Mouse (Mus musculus) spleen, adult 12 weeks (tissue): ENCODE measurements around the gene Cmtm3.

Experiments
- DNase-seq: peaks from one replicate; pipeline ENCODE4 v3.0.0; 2022; ENCODE audit warnings: low spot score

Cmtm3 gene

DNA sequence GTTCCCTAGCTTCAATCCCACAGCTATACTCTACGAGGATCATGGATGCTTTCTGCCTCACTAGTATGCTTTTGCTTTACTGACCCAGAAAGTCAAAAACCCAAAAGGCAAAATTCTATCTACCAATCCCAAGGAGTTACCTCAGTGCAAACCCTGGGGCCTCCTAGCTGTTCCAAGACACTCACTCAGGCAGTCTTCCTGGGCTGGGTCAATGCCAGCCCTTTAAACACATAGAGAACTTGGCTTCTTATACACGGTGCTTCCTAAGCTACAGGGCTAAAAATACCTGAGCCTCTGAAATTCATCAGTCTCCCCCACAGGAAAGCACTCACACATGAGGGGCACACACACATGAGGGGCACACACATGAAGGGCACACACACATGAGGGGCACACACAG lies 44.1 kb downstream of the Cmtm3 start:
- no peak for DNase-seq

DNA sequence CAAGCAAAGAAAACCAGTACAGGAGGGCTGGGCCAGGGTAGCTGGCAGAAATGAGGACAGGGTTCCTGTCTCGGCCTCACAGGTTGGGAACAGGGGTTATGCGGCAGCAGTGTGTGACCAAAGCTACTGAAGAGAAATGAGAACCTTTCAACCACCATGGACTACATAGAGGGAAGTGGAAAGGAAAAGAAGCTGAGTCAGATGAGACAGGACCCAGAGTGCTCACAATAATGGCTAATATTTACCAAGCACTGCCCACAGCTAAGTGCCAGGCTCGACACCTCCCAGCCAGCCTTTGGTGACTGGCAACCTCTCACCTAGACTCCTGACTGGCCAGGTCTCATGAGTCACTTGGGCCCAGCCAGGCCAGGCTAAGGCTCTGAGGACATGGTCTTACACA lies 44.8 kb downstream of the Cmtm3 start:
- DNase-seq = no peak

DNA sequence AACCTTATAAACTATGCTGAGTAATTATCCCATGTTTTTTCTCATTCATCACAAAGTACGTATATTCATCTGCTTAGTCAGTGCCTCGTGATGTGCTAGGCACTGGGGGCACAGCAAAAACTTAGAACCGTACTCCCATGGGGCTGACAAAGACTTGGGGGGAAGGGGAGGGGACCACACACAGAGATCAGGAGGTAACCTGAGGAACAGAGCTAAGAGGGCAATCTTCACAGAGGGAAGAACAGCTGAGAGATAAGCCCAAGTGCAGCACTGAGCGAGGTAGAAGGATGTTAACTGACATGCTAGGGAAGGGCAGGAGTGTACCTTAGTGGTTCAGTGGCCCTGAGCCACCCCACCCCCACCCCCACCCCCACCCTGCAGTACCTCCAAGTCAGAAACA lies 47.5 kb downstream of the Cmtm3 start:
- DNase-seq = no peak

DNA sequence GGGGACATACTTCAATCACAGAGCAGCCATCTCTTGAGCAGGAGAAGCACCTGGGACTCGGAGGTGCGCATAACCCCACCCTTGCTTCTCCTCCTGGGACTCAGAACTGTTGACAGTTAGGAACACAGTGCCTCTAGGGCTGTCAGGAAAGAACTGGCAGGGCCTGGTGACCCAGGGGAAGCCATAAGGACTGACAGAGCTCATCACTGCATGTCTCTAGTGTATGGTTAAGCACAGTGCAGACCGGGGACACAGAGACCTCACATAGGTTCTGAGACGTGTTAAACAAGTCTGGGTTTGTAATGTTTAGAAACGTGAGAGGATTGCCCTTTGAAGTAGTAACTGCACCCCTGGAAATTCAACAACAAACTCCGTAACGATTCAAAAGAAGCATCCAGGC lies 48.3 kb downstream of the Cmtm3 start:
- no peak for DNase-seq

DNA sequence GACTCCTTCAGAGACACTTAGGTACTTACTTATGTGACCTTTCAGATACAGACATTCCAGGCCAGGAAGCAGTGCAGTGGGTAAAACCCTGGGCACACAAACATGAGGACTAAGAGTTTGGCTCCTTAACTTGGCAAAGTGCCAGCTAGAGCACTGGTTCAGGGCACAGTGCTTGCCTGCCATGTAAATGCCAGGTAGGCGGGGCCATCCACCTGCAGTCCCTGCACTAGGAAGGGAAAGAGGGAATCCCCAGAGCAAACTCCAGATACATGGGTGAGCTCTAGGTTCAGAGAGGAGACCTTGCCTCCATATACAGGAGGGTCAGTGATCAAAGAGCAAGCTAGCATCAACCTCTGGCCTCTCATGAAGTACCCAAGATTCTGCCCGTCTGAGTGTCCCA lies 48.8 kb downstream of the Cmtm3 start:
- no peak for DNase-seq

DNA sequence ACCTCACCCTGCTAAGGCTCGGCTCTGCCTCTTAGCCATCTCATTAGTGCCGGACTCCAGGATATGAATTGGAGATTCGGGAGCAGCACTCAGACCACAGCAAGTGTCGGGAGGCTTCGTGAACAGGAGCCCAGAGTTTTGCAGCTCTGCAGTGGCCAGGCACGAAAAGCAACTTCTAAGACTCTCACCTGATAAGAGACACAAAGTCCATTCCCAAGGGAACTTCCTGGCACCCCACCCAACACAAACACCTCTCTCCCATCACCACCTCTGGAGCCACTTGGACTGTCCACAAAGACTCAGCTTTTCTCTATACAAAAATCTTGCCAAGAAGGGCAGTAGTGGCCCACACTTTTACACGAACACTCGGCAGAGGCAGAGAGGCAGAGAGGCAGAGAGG lies 51.0 kb downstream of the Cmtm3 start:
- no peak for DNase-seq

DNA sequence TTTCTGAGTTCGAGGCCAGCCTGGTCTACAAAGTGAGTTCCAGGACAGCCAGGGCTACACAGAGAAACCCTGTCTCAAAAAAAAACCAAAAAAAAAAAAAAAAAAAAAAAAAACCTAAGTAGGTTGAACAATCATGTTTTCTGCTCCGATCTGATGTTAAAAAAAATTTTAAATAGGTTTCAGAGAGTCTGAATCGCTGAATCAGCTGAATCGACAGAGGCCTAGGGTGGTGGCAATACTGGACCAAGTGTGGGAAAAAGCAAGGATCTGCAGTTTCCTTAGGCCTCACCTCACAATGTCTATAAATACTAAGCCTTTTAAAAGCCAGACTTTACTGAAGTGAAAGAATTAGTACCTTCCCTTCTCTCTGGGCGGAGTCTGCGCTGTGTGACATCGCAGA lies 53.9 kb downstream of the Cmtm3 start:
- DNase-seq = no peak

DNA sequence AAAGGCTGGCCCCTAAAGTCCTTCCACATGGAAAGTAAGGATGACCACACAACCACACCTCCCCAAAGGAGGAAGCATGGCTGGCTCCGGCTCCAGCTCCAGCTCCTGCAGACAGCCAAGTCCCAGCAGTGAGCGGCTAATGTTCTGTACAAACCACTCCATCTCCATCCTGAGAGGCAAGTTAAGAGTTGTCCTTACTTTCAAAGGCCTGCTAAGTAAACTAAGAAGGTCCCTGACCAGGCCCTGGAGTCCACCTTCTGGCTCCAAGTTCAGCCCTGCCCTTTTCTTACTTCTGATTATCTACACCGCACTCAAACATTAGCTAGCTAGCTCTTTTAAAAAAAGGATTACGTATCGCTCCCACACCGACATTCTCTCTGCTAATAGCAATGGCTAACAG lies 54.6 kb downstream of the Cmtm3 start:
- no peak for DNase-seq

DNA sequence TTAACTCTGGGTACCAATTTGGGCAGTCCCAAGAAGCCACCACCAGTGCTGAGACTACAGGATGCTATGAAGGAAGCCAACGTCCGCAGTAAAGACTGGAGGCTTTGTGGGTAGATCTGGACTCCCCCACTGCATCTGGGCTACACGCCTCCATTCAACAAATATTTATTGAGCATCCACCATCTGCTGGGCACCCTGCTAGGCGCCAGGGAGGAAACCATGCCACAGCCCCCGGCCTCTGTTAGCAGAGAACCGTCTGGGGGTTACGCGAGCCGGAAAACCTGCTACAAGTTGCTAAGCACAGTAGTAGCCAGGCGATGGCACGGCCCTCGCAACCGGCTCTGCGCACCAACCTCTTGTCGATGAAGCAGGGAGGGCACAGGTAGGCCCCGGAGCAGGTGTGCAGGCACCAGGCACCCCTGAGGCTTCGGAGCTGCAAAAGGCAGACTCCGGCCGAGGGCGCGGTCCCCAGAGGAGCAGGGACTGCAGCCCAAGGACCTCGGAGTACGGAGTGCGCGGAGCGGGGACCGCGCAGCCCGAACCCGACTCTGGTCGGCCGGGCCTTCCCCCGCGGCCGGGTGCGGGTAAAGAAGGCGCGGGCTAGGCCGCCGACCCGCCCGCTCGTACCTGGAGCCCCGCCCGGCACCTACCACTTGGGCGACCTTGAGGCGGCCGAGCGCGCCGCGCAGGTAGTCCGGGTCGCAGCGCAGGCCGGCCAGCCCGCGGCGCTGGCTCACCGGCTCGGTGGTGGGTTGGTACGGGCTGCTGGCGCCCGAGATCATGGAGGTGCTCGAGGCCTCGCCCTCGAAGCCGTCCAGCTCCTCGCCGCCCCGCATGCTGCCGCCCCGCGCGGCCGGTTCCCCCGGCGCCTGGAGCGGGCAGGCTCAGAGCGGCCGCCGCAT lies 55.8 kb downstream of the Cmtm3 start:
- DNase-seq = peak; percentile 3

DNA sequence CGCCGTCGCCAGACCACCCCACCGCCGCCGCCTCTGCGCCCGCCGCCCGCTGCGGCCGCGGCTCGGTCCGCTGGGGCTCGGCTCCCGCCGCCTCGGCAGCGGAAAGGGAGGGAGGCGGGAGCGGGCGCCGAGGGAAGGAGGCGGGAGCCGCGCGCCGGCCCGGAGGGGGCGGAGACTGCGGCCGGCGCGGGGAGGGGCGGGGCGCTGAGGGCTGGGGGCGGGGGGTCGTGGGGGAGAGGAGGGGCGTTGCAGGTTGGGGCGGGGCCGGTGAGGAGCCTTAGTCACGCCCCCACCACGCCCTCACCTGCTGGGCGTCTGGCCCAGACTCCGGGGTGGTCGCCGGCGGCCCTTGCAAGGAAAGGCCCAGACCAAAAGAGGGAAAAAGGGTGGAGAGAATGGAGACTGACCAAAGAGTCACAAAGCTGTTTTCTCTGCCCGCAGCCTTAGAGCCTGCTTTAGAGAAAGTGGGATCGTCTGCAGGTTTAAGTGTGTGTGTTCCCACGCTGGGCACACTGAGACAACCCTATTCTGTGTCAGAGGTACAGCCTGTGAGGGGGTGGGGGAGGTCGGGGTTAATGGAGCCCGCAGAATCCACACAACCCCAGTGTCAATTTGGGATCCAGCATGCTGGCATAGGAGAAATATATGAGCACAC lies 56.6 kb downstream of the Cmtm3 start, which contains the start of gene Cmtm4:
TSS of gene Cmtm4 (minus strand) at position 105 of the 655 bp plus-strand sequence.
- no peak for DNase-seq
